Mouse (Mus musculus) ovary, adult 18-20 months (tissue): Measurements from ENCODE around the gene Pmp22.

Experiments
- DNase-seq: peaks from one replicate; pipeline ENCODE4 v3.0.0; 2022; ENCODE audit warnings: low spot score, mixed read lengths

The Pmp22 gene

GRCm38 (mm10) chr11:63128784-63129183 lies at the start of gene Pmp22:
Pmp22 (plus strand) TSS chr11:63128982.
- no peak for DNase-seq

GRCm38 (mm10) chr11:63084536-63084935 lies 44.2 kb upstream of the Pmp22 start:
- DNase-seq, result no peak

- no peak for DNase-seq
Measured at GRCm38 (mm10) chr11:63088672-63089071, 40.1 kb upstream of the Pmp22 start.

- DNase-seq, result no peak
Measured at GRCm38 (mm10) chr11:63090210-63090609, 38.6 kb upstream of the Pmp22 start.

- no peak for DNase-seq
Measured at GRCm38 (mm10) chr11:63090986-63091385, 37.8 kb upstream of the Pmp22 start.

- no peak for DNase-seq
Measured at GRCm38 (mm10) chr11:63092271-63092670, 36.5 kb upstream of the Pmp22 start.

- no peak for DNase-seq
Measured at GRCm38 (mm10) chr11:63093601-63094000, 35.2 kb upstream of the Pmp22 start.

- no peak for DNase-seq
Measured at GRCm38 (mm10) chr11:63094496-63094895, 34.3 kb upstream of the Pmp22 start.

- DNase-seq, result no peak
Measured at GRCm38 (mm10) chr11:63098016-63098415, 30.8 kb upstream of the Pmp22 start.

- DNase-seq, result no peak
Measured at GRCm38 (mm10) chr11:63099390-63099789, 29.4 kb upstream of the Pmp22 start.

- DNase-seq, result no peak
Measured at GRCm38 (mm10) chr11:63103256-63103655, 25.5 kb upstream of the Pmp22 start.

- DNase-seq, result no peak
Measured at GRCm38 (mm10) chr11:63104026-63104425, 24.8 kb upstream of the Pmp22 start.

GRCm38 (mm10) chr11:63109230-63109775 lies 19.5 kb upstream of the Pmp22 start:
- DNase-seq, result no peak

GRCm38 (mm10) chr11:63110329-63110728 lies 18.5 kb upstream of the Pmp22 start:
- no peak for DNase-seq

- DNase-seq, result no peak
Measured at GRCm38 (mm10) chr11:63114807-63115641, 13.8 kb upstream of the Pmp22 start.

GRCm38 (mm10) chr11:63116652-63117051 lies 12.1 kb upstream of the Pmp22 start:
- no peak for DNase-seq

GRCm38 (mm10) chr11:63117266-63117665 lies 11.5 kb upstream of the Pmp22 start:
- no peak for DNase-seq

GRCm38 (mm10) chr11:63119791-63120190 lies 9.0 kb upstream of the Pmp22 start:
- DNase-seq, result no peak

GRCm38 (mm10) chr11:63122249-63122648 lies 6.5 kb upstream of the Pmp22 start:
- no peak for DNase-seq

GRCm38 (mm10) chr11:63122776-63123350 lies 5.9 kb upstream of the Pmp22 start:
- no peak for DNase-seq

GRCm38 (mm10) chr11:63124316-63124715 lies 4.5 kb upstream of the Pmp22 start:
- DNase-seq, result no peak

GRCm38 (mm10) chr11:63125832-63126456 lies 2.8 kb upstream of the Pmp22 start:
- no peak for DNase-seq

- no peak for DNase-seq
Measured at GRCm38 (mm10) chr11:63126976-63127375, 1.8 kb upstream of the Pmp22 start.
